ENCODE assay signal across 18 mouse cellular contexts in the genomic region with DNA sequence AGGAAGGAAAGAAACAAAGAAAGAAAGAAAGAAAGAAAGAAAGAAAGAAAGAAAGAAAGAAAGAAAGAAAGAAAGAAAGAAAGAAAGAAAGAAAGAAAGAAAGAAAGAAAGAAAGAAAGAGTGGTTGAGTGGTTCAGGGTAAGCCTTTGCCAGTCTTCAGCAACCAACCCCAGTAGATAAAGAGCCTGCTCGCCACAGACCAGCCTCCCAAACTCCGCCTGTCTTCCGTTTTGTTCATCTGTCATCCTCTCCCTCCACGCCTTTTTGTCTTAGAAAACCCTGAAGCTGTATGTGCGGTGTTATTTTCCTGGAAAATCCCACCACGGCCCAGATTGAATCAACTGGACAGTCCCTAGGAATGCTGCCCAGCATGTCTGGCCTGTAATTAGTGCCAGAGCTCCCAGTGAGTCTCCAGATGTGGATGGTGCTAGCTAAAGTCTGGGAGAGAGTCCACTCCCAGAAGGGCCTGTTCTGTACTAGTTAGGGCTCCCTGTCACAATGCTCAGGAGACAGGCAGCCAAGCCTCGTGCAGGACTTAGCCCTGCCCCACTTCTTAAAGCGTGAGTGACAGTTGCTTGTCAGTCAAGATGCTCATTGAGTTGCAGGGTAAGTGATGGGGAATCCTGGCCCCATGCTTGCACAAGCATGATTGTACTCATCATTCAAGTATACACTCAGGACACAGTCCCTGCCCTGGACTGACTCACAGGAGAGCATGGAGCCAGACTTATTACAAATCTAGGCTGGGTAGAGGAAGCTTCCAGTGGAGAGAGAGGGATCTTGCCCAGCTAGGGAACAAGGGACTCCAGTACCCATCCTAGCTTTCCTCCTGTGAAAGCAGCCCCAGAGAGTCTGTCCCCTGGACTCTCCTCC.
DNase-seq lines count a peak whose midpoint lies in the region; ATAC-seq lines count a peak whose summit lies in the region.
"Had no signal": no experiment of that assay in that cellular context is flagged by ENCODE, and none has a peak within 500 bp of the region (broad histone marks: within the 10 kb centered on the region; RNA-seq: fewer than 3 reads in every experiment).

No protein-coding gene starts in this region.

- no peak overlapping the region for H3K27ac ChIP-seq in liver, embryonic 13.5 days
- H3K27ac ChIP-seq in liver, embryonic 11.5 days (ENCODE audit: low read depth, low read length): no peak overlapping the region
- H3K27ac ChIP-seq in embryonic facial prominence, embryonic 14.5 days (replicated peaks; ENCODE audit: low read depth, low read length): no peak overlapping the region
- H3K27ac ChIP-seq: heart, embryonic 10.5 days; kidney, postnatal 0 days; midbrain, embryonic 12.5 days had no signal

- H3K36me3 ChIP-seq in liver, embryonic 13.5 days: no peaks in the 10 kb centered on the region
- H3K36me3 ChIP-seq in liver, embryonic 11.5 days (ENCODE audit: control insufficient read depth, insufficient read depth, low read length): no peaks in the 10 kb centered on the region
- no peaks in the 10 kb centered on the region for H3K36me3 ChIP-seq in embryonic facial prominence, embryonic 14.5 days (ENCODE audit: control insufficient read depth, insufficient read depth, low read length)
- H3K36me3 ChIP-seq: heart, embryonic 10.5 days had no signal

- no peak overlapping the region for H3K4me3 ChIP-seq in liver, embryonic 13.5 days (replicated peaks)
- H3K4me3 ChIP-seq in liver, embryonic 11.5 days (ENCODE audit: low read depth, low read length): no peak overlapping the region
- H3K4me3 ChIP-seq in embryonic facial prominence, embryonic 14.5 days (ENCODE audit: low read depth, low read length): no peak overlapping the region
- H3K4me3 ChIP-seq: heart, embryonic 10.5 days; midbrain, embryonic 12.5 days had no signal

- no peak overlapping the region for H3K9ac ChIP-seq in liver, embryonic 13.5 days
- H3K9ac ChIP-seq in liver, embryonic 11.5 days (ENCODE audit: low read depth, low read length): no peak overlapping the region
- H3K9ac ChIP-seq in embryonic facial prominence, embryonic 14.5 days (ENCODE audit: low read depth, low read length): no peak overlapping the region
- H3K9ac ChIP-seq: liver, postnatal 0 days; midbrain, embryonic 12.5 days had no signal

- H3K27me3 ChIP-seq in liver, embryonic 13.5 days: no peaks in the 10 kb centered on the region; the same call in 1 of the 2 replicates
- H3K27me3 ChIP-seq in liver, embryonic 11.5 days (replicated peaks; ENCODE audit: control insufficient read depth, insufficient read depth, low read length): no peaks in the 10 kb centered on the region
- no peaks in the 10 kb centered on the region for H3K27me3 ChIP-seq in embryonic facial prominence, embryonic 14.5 days (replicated peaks; ENCODE audit: control insufficient read depth, insufficient read depth, low read length)
- H3K27me3 ChIP-seq: midbrain, embryonic 12.5 days had no signal

- peak; percentile 16; the same call in 1 of the 2 replicates for ATAC-seq in liver, embryonic 13.5 days (ENCODE audit: low read depth)
- ATAC-seq in liver, embryonic 11.5 days (replicated peaks; ENCODE audit: low FRiP score): no peak
- peak; percentile 20; the same call in 1 of the 2 replicates for ATAC-seq in embryonic facial prominence, embryonic 14.5 days (ENCODE audit: low read depth)
- ATAC-seq in megakaryocyte-erythroid progenitor cell, adult 5-6 weeks (replicated peaks; ENCODE audit: low FRiP score, low TSS enrichment, poor library complexity, severe bottlenecking): peak; percentile 42; the same call in 1 of the 2 replicates
- ATAC-seq: liver, postnatal 0 days had no signal

- 41% methylated on average over 8 of the region's 8 CpGs for WGBS in liver, embryonic 13.5 days (ENCODE audit: insufficient replicate concordance)
- WGBS in liver, embryonic 11.5 days: 53% methylated on average over 8 of the region's 8 CpGs
- 24% methylated on average over 8 of the region's 8 CpGs for WGBS in embryonic facial prominence, embryonic 14.5 days

- DNase-seq in adrenal gland, postnatal 14 days: peak; percentile 57
- DNase-seq in adrenal gland, adult 18-20 months (ENCODE audit: low spot score in 2 of 2): no peak
- DNase-seq in liver, embryonic 13.5 days: no peak
- no peak for DNase-seq in liver, embryonic 11.5 days (ENCODE audit: low spot score)
- DNase-seq in embryonic facial prominence, embryonic 14.5 days (ENCODE audit: low spot score): peak; percentile 51
- DNase-seq in thymus, adult 18-20 months: no peak
- no peak for DNase-seq in layer of hippocampus, postnatal 10 days (ENCODE audit: low spot score in 2 of 2)
- DNase-seq: cerebellum, adult 11 months; cerebellum, postnatal 25 days; gastrocnemius, postnatal 14 days; heart, postnatal 14 days; left cerebral cortex, postnatal 4 days; liver, postnatal 0 days; spleen, adult 18-20 months had no signal

- no peak overlapping the region for H3K4me2 ChIP-seq in liver, embryonic 13.5 days
- no peak overlapping the region for H3K4me2 ChIP-seq in liver, embryonic 11.5 days
- no peak overlapping the region for H3K4me2 ChIP-seq in embryonic facial prominence, embryonic 14.5 days (ENCODE audit: low read depth, low read length)
- H3K4me2 ChIP-seq: midbrain, embryonic 12.5 days had no signal

- H3K4me1 ChIP-seq in liver, embryonic 13.5 days (replicated peaks): peaks cover 23% of the 10 kb centered on the region
- peaks cover 10% of the 10 kb centered on the region; the same call in 1 of the 2 replicates for H3K4me1 ChIP-seq in liver, embryonic 11.5 days (replicated peaks; ENCODE audit: control insufficient read depth, insufficient read depth, low read length)
- peaks cover 8% of the 10 kb centered on the region; the same call in 1 of the 2 replicates for H3K4me1 ChIP-seq in embryonic facial prominence, embryonic 14.5 days (ENCODE audit: control insufficient read depth, insufficient read depth, low read length)

- no peaks in the 10 kb centered on the region for H3K9me3 ChIP-seq in liver, embryonic 13.5 days (replicated peaks)
- no peaks in the 10 kb centered on the region for H3K9me3 ChIP-seq in liver, embryonic 11.5 days (ENCODE audit: control insufficient read depth, low read length)
- no peaks in the 10 kb centered on the region for H3K9me3 ChIP-seq in embryonic facial prominence, embryonic 14.5 days (ENCODE audit: control insufficient read depth, low read length)
- H3K9me3 ChIP-seq: heart, embryonic 10.5 days; midbrain, embryonic 12.5 days had no signal

Comparison
In these comparisons a context has a peak if more than half of its experiments do, and no peak if none do; other contexts are left out.
1. DNase-seq: peak in adrenal gland, postnatal 14 days (single experiment) and embryonic facial prominence, embryonic 14.5 days (single experiment); none in adrenal gland, adult 18-20 months (0 of 2), liver, embryonic 13.5 days (single experiment), liver, embryonic 11.5 days (single experiment), thymus, adult 18-20 months (0 of 2) and layer of hippocampus, postnatal 10 days (0 of 2).